Mouse (Mus musculus) cerebellum, adult 2 months (tissue): Measurements from ENCODE around the gene BC017158.

ENCODE experiments used
- CTCF ChIP-seq: fragments of 200-500 bp; IDR thresholded peaks from 2 replicates; pipeline ENCODE4 v1.5.1; 2011; ENCODE audit warnings: low read depth, mild to moderate bottlenecking, control low read depth, low read length, moderate library complexity, borderline replicate concordance; ENCODE audit not compliant: insufficient read depth
- POLR2A ChIP-seq: fragments of 200-500 bp; IDR thresholded peaks from 2 replicates; pipeline ENCODE4 v1.6.1; 2011; ENCODE audit warnings: low read length, control low read depth, borderline replicate concordance; ENCODE audit not compliant: insufficient read depth

DNA sequence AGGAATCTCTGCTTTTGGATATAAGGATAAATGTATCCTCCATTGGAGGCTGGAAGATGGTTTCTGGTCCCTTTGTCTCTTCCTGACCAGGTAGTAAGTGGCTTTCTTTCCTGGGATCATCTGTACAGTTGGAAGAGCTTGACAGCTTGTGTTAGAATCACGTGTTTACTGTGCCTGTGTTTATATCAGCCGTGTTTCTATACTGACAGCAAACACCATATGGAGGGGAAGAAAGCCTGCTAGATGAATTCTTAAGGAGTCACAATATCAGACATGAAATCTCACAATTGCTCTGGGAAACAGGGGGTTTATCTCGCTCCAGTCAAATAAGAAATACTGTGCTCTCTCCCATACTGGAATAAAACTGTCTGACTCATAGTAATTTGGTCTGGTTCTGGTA, 11.2 kb upstream of the BC017158 start:
- TF ChIP-seq CTCF, result no peak
- TF ChIP-seq POLR2A, result no peak
